Mouse (Mus musculus): ENCODE data around the gene Grm1.

Gene Grm1

DNA sequence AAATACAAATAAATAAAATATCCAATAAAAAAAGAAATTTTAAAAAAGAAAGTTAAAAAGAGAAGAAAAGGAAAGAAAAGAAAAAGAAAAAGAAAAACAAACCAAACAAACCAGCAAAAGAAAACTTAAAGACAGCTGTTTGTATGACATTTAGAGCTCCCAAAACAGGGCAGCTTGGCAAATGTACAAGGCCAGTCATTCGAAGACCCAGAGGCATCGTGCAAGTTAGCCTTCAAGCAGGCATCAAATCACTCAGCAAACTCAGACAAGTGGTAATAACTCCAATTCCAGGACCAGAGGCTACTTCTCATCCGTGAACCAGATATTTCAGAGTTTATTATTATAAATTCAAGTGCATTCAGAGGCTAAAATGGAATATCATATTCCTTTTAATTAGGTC is 355.7 kb downstream of the Grm1 start:
- no peak for DNase-seq (ENCODE audit: low spot score)

GRCm38 (mm10) chr10:10710837-10711236 is 371.3 kb downstream of the Grm1 start:
- DNase-seq (ENCODE audit: low spot score) = no peak

DNA sequence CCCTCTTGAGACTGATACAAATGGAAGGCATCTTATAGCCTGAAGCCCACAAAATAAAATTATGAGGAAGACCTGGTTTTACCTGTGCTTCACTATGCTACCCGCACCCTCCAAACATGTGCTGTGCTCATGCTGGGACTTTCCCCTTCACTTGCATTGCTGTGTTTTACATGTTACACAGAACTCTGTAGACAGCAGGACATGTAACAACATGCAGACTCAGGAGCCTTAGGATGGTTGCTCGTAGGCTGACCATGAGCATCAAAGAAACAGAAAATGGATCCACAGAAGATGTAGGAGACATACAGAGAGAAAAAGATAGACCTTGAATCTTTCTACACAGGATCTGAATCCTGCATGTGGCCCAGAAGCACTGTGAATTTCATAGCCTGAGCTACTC is 371.8 kb downstream of the Grm1 start:
- DNase-seq (ENCODE audit: low spot score) = no peak

- DNase-seq (ENCODE audit: low spot score) = no peak
Observed at GRCm38 (mm10) chr10:10708031-10708430, 374.1 kb downstream of the Grm1 start.

GRCm38 (mm10) chr10:10701326-10701725 is 380.8 kb downstream of the Grm1 start:
- DNase-seq (ENCODE audit: low spot score) = no peak

- no peak for DNase-seq (ENCODE audit: low spot score)
Observed at GRCm38 (mm10) chr10:10700903-10701302, 381.3 kb downstream of the Grm1 start.

DNA sequence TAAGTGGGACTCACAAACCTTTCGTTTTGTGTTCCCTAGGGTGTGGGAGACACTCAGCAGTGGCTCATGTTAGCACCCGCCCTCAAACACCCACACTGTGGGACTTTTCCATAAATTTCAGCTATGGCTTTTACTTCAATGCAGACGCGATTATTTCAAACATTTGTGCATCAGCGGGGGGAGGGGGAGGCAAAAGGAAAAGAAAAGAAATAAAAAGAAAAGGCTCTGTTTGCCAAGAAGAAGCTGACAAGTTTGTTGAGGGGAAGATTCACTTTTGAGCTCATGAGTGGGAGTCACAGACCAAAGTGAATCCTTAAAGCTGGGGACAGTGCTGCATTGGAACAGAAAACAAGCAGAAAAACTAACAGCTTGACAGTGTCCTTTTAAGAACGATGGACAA is 384.7 kb downstream of the Grm1 start:
- no peak for DNase-seq (ENCODE audit: low spot score)

DNA sequence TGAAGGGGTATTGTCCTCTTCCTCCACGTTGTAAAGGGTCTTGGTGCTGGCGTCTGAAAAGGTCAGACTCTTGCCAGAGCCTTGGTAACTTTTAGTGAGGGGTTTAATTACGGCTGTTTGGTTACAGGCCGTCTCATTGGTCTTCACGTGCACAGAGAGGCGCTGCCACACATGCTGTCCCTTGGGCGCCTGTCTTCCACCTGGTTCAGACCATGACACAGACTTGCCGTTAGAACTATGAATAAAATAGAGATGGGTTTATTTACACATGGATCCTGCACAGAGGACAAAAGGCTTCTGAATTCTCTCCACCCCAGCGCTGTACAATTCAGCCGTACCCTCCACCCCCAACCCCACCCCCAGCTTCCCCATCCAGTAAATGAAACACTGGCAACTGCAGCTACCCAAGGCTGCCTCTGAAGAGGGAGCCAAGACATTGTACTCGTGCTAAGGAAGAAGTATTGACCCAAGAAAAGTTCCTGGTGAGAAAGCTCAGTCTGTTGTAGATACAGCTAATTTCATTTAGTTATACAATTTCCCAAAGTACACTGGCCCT is 392.4 kb downstream of the Grm1 start:
- no peak for DNase-seq (ENCODE audit: low spot score)

GRCm38 (mm10) chr10:10688907-10689667 is 393.1 kb downstream of the Grm1 start:
- DNase-seq (ENCODE audit: low spot score) = no peak

DNA sequence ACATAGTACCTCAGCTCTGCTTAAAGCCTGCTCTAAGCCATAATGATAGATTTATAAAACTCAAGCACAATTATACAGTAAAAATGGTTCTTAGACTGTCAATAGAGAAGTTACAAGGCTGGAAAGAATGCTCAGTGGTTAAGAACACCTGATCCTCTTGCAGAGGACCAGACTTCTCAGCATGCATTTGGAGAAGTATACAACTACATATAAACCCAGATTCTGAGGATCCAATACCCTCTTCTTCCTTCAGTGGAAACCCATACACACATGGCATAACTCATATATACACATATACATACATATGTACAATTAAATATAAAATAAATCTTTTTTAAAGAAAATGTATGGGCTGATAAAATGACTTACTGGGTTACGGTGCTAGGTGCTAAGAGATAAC is 401.1 kb downstream of the Grm1 start, which contains the start of gene Gm10944:
Gene Gm10944, plus strand, starts transcription at position 301 of the 400 bp plus-strand sequence.
- DNase-seq (ENCODE audit: low spot score) = no peak

GRCm38 (mm10) chr10:10659976-10660375 is 422.2 kb downstream of the Grm1 start:
- no peak for DNase-seq (ENCODE audit: low spot score)

DNA sequence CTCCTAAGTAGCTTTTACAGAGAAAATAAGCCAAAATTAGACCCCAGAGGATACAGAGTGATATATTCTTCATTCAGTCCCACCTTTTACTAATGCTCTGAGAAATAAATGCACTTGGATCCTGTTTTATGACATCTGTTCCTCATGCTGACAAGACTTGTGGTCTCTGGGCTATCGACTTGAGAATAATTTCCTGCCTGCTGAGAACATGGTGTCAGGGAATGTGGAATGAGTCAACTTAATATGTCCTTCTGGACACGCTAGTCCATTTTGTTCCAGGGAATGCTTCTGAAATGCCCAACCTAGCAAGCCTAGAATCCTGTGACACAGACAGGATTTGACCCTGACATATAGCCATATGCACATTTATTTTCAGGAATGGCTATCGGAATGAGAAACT is 423.0 kb downstream of the Grm1 start:
- DNase-seq (ENCODE audit: low spot score) = no peak

DNA sequence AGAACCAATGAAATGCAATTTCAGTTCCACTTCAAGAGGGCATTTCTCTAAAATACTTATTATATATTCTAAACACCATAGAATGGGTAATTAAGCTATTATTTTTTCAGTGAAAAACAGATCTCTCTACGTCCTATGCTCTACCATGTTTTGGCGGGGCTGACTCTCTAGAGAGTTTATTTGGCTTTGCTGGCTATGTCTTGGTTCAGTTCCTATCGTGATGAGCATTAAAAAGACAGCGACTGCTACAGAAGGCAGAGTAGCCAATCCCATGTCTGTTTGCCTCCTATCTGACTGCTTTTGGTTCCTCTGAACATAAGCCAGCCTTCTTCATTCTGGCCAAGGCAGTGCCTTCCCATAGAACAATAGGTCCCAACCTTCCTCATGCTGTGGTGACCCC is 425.5 kb downstream of the Grm1 start:
- no peak for DNase-seq (ENCODE audit: low spot score)

DNA sequence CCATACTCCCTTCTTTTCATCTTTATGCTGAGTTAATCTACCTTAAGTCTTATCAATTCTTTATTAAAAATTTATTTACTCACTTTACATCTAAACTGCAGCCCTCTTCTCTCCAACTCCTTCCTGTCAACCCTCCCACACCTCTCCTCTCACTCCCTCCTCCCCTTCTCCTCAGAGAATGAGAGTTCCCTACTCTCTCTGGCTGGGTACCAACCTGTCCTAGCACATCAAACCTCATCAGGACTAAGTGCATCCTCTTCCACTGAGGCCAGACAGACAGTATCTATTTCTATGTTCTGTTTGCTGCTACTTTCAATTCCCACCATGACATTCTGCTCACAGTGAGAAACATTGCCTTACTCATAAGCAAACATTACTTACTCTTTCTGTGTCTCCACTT is 426.2 kb downstream of the Grm1 start:
- DNase-seq (ENCODE audit: low spot score) = no peak
